Mouse (Mus musculus): ENCODE data around the gene Tesc.

- no peak for TF ChIP-seq CTCF (IDR thresholded peaks at IDR 0.05; ENCODE audit: low read depth, low read length)
- no peak for TF ChIP-seq POLR2A (IDR thresholded peaks at IDR 0.05; ENCODE audit: insufficient read depth, low read length)
- no peak for TF ChIP-seq EP300 (IDR thresholded peaks at IDR 0.05; ENCODE audit: insufficient read depth, low read depth, low read length)
Measured at GRCm38 (mm10) chr5:118044907-118045306, 17.4 kb downstream of the Tesc start.

All from ES-Bruce4 (cell line).